Mouse (Mus musculus): ENCODE results near the gene Rrp8.
A peak's percentile ranks its signal among the peaks of the same experiment; 100 is the strongest.
"Not testable (repeated sequence)": the region's sequence is repeated elsewhere in the genome, so short reads cannot be mapped to it uniquely, and the experiment has no call there.

The Rrp8 gene

GRCm38 (mm10) chr7:105747776-105748175 is 10.6 kb upstream of the Rrp8 start:
- no peak for DNase-seq (ENCODE audit: extremely low read depth, low read depth)

GRCm38 (mm10) chr7:105743926-105744590 is 6.9 kb upstream of the Rrp8 start, which contains the start of gene Taf10:
TSS of gene Taf10 (minus strand) at chr7:105744361.
- DNase-seq (ENCODE audit: extremely low read depth, low read depth) = peak; percentile 88

DNA sequence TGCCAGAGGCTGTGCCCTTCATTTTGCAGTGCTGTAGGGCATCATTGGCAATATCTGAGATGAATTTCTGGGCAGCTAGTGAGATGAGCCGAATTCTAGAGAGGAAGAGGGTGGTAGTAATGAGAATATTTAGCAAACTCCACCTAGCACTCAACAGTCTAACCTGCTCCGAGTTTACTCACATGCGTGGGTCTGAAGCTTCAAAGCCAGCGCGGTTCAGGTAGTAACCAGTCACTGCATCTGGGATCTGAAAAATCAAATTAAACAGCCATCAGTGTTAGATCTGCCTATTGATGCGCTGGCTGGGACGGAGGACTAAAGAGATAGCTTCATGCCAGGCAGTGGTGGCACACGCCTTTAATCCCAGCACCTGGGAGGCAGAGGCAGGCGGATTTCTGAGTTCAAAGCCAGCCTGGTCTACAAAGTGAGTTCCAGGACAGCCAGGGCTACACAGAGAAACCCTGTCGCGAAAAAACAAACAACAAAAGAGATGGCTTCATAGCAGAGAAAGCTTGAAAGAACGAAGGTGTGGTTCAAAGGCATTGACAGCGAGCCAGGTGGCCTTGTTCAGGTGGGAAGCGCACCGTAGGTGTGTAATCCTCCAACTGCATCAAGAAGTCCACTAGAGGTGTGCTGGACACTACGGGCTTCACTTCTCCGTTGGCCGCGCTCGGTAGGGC is 6.2 kb upstream of the Rrp8 start:
- not testable (repeated sequence) for DNase-seq (ENCODE audit: extremely low read depth, low read depth)

DNA sequence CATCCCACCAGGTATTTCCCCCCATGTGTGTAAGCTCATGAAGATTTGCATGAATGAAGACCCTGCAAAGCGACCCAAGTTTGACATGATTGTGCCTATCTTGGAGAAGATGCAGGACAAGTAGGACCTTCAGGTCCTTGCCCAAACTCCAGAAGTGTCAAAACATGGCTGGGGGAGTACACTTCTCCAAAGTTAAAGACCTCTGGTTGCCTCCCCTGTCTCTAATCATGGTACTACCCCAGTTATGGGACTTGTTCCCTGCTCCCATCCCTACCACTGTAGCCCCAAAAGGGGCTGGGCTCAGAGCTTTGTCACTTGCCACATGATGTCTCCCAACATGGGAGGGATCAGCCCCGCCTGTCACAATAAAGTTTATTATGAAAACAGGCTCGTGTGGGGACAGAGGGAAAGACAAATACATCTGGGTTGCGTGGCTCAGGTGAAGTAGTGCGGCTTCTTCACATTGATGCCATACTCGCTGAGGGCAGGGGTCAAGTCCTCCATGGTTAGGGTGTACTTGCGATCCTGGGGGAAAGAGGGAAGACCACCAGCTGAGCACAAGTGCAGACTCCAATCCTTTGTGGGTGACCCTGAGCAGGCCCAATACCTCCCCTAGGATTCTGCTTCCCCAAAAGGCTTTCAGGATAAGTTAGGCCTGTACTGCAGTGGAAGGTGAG is 5.5 kb upstream of the Rrp8 start:
- not testable (repeated sequence) for DNase-seq (ENCODE audit: extremely low read depth, low read depth)

DNA sequence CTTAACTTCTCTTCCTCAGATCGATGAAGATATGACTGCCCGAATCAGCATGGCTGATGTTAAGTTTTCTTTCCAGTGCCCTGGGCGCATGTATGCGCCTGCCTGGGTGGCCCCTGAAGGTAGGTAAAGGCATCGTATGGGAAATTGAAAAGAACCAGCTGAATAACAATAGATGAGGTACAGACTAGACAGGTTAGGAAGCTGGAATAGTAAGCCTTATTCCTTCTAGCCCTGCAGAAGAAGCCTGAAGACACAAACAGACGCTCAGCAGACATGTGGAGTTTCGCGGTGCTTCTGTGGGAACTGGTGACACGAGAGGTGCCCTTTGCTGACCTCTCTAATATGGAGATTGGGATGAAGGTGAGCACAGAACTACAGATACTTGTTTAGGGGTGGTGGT is 4.8 kb upstream of the Rrp8 start:
- no peak for DNase-seq (ENCODE audit: extremely low read depth, low read depth)

DNA sequence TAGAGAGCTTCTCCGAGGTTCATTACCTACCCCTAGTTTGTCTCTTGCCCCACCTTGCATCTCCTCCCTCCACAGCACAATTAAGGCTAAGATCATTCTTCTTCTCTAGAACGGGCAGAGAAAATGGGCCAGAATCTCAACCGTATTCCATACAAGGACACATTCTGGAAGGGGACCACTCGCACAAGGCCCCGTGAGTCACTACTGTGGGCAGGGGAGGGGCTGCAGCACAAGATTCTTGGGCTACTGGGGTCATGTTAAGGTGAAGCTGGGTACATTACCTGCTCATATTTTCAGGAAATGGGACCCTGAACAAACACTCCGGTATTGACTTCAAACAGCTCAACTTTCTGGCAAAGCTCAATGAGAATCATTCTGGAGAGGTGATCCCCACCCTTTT is 3.7 kb upstream of the Rrp8 start:
- no peak for DNase-seq (ENCODE audit: extremely low read depth, low read depth)

DNA sequence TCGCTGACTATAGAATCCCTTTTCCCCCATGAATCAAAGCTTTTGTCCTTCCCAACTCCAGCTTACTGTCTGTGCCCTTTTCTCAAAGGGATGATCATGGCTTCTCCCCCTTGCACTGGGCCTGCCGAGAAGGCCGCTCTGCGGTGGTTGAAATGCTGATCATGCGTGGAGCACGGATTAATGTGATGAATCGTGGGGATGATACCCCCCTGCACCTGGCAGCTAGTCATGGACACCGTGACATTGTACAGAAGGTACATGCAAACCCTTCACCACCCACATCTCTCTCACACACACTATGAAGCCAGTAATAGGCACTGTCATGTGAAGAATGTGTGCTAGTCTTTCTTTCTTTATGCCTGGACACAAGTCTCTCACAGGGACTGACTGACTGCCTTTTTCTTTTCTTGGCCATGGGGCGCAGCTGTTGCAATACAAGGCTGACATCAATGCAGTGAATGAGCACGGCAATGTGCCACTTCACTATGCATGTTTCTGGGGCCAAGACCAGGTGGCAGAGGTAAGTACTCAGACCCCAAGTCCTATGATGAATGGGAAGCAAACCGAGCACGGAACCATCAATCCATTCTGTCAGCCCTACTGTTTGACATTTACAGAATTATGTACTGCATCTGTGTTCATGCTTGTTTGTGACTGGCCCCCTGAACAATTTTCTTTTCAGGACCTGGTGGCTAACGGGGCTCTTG is 3.1 kb upstream of the Rrp8 start:
- no peak for DNase-seq (ENCODE audit: extremely low read depth, low read depth)

- no peak for DNase-seq (ENCODE audit: extremely low read depth, low read depth)
Observed at GRCm38 (mm10) chr7:105738948-105739347, 1.8 kb upstream of the Rrp8 start.

GRCm38 (mm10) chr7:105738286-105738685 is 1.1 kb upstream of the Rrp8 start:
- no peak for DNase-seq (ENCODE audit: extremely low read depth, low read depth)

- no peak for DNase-seq (ENCODE audit: extremely low read depth, low read depth)
Observed at GRCm38 (mm10) chr7:105737648-105738047, 463 bp upstream of the Rrp8 start.

- DNase-seq (ENCODE audit: extremely low read depth, low read depth) = peak; percentile 80
Observed at GRCm38 (mm10) chr7:105736264-105736901, 802 bp downstream of the Rrp8 start, which contains the start of gene Ilk. TSS of gene Ilk (plus strand) at chr7:105736592.

- not testable (repeated sequence) for DNase-seq (ENCODE audit: extremely low read depth, low read depth)
Observed at GRCm38 (mm10) chr7:105735464-105735863, 1.7 kb downstream of the Rrp8 start.

DNA sequence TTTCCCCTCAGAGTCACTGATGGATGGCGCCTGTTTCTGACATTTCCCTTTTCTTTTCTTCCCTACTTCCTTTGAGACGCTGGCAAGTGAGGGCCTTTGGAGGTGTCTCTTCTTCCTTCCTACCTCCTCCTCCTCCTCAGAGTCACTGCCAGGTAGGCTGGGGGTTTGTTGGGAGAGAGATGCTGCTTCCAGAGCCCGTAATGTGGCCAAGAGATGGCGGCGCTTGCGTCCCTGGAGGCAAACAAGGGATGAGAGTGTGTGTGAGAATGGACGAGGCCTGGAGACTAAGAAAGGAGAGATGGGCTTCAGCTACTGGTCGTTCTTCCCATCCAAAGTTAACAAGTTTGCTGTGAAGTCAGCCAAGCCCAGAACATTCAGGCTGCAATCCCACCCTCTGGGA is 2.4 kb downstream of the Rrp8 start:
- no peak for DNase-seq (ENCODE audit: extremely low read depth, low read depth)

DNA sequence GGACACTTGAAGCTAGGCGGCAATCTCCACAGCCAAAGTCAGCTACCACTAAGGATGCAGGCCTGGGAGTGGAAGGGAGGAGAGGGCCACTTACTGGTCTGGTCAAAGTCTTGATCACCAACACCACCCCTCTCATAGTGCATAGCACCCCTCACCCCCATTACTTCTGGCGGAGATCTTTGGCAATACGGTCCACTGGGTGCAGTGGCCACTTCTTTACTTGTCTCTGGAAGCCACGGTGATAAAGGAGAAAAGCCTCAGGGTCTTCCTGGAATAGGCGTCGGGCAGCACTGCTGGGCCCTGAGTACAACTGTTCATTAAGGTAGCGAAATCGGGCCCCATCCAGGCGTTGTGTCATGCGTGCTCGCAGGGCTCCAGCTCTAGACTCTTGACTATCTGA is 3.3 kb downstream of the Rrp8 start:
- DNase-seq (ENCODE audit: extremely low read depth, low read depth) = no peak

DNA sequence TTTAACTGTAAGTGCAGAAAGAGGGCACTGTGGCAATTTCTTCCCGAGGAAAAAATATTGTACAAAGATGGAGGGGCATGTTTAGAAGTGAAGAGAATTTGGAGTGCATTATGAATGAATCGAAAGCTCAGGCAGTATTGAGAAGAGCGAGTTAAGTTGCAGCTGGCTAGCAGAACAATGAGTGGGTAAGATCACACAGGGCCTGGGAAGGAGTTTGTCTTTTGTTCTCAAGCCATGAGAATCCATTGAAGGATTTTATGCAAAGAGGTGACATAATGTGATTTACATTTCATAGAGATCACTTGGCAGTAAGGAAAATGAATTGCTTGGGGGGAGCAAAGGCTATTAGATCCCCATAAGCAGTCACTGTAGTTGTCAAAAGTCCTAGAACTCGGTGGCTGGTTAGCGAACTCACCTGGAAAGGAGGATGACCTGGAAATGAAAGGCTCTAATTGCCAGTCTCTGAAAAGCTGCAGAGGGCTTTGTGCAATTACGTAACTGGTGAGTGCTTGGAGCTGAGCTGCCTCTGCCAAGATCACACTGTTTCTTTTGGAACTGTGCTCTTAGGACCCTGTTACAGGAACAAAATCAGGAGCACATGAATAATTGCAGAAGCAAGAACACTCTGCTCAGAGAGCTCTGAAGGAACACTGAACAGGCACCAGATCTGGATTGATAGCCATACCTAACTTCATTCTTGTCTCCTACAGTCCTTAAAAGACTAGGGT is 8.3 kb downstream of the Rrp8 start:
- no peak for DNase-seq (ENCODE audit: extremely low read depth, low read depth)

DNA sequence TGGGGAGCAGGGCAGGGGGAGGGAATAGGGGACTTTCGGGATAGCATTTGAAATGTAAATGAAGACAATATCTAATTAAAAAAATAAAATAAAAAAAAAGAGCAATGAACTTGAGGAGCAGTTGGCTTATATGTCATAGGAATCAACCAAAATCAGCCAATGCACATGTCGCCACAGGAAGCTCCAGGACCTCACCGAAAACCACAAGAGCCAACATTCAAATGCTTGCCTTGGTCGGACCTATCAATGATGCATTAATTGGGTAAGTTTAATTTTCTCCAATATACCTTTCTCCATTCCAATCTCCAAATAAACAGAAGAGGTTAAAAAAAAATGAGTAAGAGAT is 10.2 kb downstream of the Rrp8 start:
- no peak for DNase-seq (ENCODE audit: extremely low read depth, low read depth)

- no peak for DNase-seq (ENCODE audit: extremely low read depth, low read depth)
Observed at GRCm38 (mm10) chr7:105726144-105726979, 10.8 kb downstream of the Rrp8 start.

DNA sequence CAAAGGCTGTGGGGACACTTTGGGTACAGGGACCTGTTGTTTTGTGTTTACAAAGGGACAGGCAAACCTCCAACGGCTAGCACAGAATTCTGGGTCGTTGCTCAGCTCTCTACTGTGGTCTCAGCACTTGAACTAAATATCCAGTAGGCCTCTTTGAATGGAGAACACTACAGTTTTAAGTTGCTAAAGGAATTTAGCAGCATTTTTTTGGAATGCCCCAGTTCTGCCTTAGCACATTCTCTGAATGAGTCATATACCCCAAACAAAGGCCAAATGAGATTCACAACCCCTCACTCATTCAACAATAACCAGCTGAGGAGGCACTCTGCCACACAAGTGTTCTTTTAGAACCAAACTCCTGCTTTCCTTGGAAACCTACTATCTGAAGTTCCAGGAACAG is 15.3 kb downstream of the Rrp8 start:
- no peak for DNase-seq (ENCODE audit: extremely low read depth, low read depth)

GRCm38 (mm10) chr7:105715366-105715765 is 21.8 kb downstream of the Rrp8 start:
- DNase-seq (ENCODE audit: extremely low read depth, low read depth) = no peak

- peak; percentile 33 for DNase-seq (ENCODE audit: extremely low read depth, low read depth)
Observed at GRCm38 (mm10) chr7:105708733-105709132, 28.5 kb downstream of the Rrp8 start.
